Mouse (Mus musculus) intestine, embryonic 14.5 days (tissue): ENCODE measurements at regions not wholly inside any gene's neighbourhood (a gene's known extent, or its start where the extent isn't known, plus 50 kb on each side); places are given as distances from the start of the nearest gene placed in this dataset.

ENCODE experiments used
- ATAC-seq: fragments of 200-750 bp; cut with Nextera tagmentation; replicated peaks from 2 replicates; pipeline ENCODE4 v1.8.0; 2017; ENCODE audit warnings: low read depth, moderate number of reproducible peaks, moderate TSS enrichment, moderate library complexity; ENCODE audit not compliant: low FRiP score, low TSS enrichment
- DNase-seq: peaks from one replicate; pipeline ENCODE4 v3.0.0-alpha.2; 2018; ENCODE audit warnings: low spot score
- H3K27ac ChIP-seq: fragments of 300-500 bp; sonication (generic); 2 replicates; pipeline ENCODE4 v1.5.1; 2014; ENCODE audit warnings: low read depth, mild to moderate bottlenecking, control low read depth
- H3K27me3 ChIP-seq: fragments of 300-500 bp; sonication (generic); replicated peaks from 2 replicates; pipeline ENCODE4 v1.6.1; 2014; ENCODE audit warnings: low read length, control low read depth; ENCODE audit not compliant: control insufficient read depth, insufficient read depth
- H3K36me3 ChIP-seq: fragments of 300-500 bp; sonication (generic); 2 replicates; pipeline ENCODE4 v1.6.1; 2014; ENCODE audit warnings: low read length, control low read depth; ENCODE audit not compliant: control insufficient read depth, insufficient read depth
- H3K4me1 ChIP-seq: fragments of 300-500 bp; sonication (generic); replicated peaks from 2 replicates; pipeline ENCODE4 v1.6.1; 2014; ENCODE audit warnings: low read length, control low read depth, mixed read lengths; ENCODE audit not compliant: control insufficient read depth, insufficient read depth
- H3K4me2 ChIP-seq: fragments of 300-500 bp; sonication (generic); 2 replicates; pipeline ENCODE4 v1.6.1; 2014; ENCODE audit warnings: low read length
- H3K4me3 ChIP-seq: fragments of 300-500 bp; sonication (generic); 2 replicates; pipeline ENCODE4 v1.5.1; 2014; ENCODE audit warnings: low read depth, low read length, control low read depth, mixed read lengths
- H3K9ac ChIP-seq: fragments of 300-500 bp; sonication (generic); 2 replicates; pipeline ENCODE4 v1.6.1; 2014; ENCODE audit warnings: mild to moderate bottlenecking, low read length
- H3K9me3 ChIP-seq: fragments of 300-500 bp; sonication (generic); 2 replicates; pipeline ENCODE4 v1.6.1; 2016; ENCODE audit warnings: low read length, control low read depth; ENCODE audit not compliant: control insufficient read depth
- WGBS: fragments of 180-500 bp; shearing (Covaris S2); extraction: QIAGEN DNeasy Blood & Tissue Kit; methylation state at CpG from one replicate; pipeline ENCODE4 v1.1.7; 2014; 5-methylcytosine and 5-hydroxymethylcytosine counted together

DNA sequence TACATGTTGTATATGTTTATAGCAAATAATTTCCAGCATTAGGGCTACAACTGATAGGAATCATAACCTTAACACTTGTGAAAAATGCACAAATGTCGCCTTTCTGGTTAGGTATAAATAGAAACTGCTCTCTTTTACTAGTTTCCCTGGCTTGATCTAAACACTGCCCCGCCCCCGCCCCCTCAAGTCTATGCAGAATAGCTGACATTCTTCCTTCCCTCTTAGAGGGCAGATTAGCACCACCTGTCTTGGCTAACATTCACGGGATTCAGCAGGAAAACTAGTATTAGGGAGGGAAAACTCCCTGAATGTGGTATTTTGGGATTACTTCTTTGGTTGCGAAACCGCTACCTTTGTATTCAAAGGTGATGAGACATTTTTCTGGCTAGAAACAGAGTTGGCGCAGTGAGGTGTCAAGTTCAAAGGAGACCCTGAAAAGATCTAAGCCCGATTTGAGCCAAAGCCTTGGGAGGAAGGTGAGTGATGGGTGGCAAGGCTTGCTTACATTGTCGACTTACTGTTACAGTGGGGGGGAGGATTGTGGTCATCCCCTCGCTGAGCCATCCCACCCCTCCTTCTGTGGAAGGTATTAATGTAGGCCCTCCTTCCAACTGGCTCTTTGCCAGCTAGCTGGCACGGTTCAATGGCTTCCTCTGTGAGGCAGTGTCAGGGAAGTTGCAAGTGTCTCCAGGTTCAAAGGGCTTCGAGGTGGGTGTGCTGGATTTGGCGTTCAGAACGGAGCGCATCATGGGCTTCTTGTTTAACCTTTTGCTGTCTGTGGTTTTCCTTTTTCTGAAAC, 209.8 kb upstream of the Nr2f2 start:
- H3K9me3 ChIP-seq: no peaks in the 10 kb centered on the region
- ATAC-seq (no peak), DNase-seq (no peak)
- H3K4me2 ChIP-seq: no peak overlapping the region
- 34% methylated on average over 15 of the region's 15 CpGs for WGBS
- no peak overlapping the region for H3K4me3 ChIP-seq
- H3K4me1 ChIP-seq: 0 out of 2 replicates have a peak, but pooled peaks cover 5% of the 10 kb centered on the region
- no peaks in the 10 kb centered on the region for H3K36me3 ChIP-seq
- H3K27ac ChIP-seq: no peak overlapping the region
- H3K27me3 ChIP-seq: no peaks in the 10 kb centered on the region
- no peak overlapping the region for H3K9ac ChIP-seq

DNA sequence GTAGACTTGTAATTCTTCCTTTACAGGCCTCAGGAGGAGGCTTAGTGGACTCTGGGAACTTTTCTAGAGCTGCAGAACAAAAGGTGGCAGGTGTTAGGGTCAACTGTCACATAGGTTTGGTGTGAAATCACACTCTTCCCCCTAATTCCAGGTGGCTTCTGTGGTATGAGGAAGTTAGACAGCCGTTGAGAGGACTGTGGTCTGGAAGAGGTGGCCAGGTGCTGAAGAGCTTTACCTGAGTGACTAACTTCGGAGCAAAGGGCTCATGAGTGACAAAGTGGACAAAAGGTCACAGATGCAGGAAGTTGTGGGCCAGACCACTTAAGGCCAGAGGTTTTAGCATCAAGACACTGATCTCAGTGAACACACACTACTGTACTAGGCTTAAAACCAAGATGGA, 209.1 kb upstream of the Nr2f2 start:
- no peak overlapping the region for H3K27ac ChIP-seq
- H3K36me3 ChIP-seq: no peaks in the 10 kb centered on the region
- H3K9me3 ChIP-seq: no peaks in the 10 kb centered on the region
- 0 out of 2 replicates have a peak, but pooled peaks cover 5% of the 10 kb centered on the region for H3K4me1 ChIP-seq
- DNase-seq (no peak), ATAC-seq (no peak)
- H3K4me3 ChIP-seq: no peak overlapping the region
- WGBS: 39% methylated on average over 2 of the region's 2 CpGs
- H3K27me3 ChIP-seq: no peaks in the 10 kb centered on the region
- H3K9ac ChIP-seq: no peak overlapping the region
- H3K4me2 ChIP-seq: no peak overlapping the region

DNA sequence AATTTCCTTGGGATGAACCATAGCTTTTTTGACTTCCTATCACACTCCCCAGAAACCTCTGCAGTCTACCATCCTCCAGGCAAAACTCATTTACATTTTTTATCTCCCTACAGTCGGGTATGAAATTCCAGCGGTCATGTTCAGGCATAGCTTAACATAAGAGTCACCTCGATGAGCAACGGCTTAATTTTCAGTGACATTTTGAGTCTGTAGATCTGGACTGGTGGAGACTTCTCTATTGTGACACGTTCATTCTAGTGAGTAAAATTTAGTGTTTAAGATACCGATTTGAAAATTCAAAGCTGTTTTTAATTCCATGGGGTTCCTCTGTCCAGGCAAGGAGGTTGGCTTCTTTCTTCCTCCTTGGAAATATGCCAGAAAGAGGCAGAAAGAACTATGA, 207.7 kb upstream of the Nr2f2 start:
- ATAC-seq: no peak
- no peaks in the 10 kb centered on the region for H3K36me3 ChIP-seq
- no peak overlapping the region for H3K4me3 ChIP-seq
- no peaks in the 10 kb centered on the region for H3K27me3 ChIP-seq
- 0 out of 2 replicates have a peak, but pooled peaks cover 5% of the 10 kb centered on the region for H3K4me1 ChIP-seq
- H3K4me2 ChIP-seq: no peak overlapping the region
- no peak overlapping the region for H3K27ac ChIP-seq
- DNase-seq: no peak
- H3K9me3 ChIP-seq: no peaks in the 10 kb centered on the region
- WGBS: 74% methylated on average over 6 of the region's 6 CpGs
- H3K9ac ChIP-seq: no peak overlapping the region

DNA sequence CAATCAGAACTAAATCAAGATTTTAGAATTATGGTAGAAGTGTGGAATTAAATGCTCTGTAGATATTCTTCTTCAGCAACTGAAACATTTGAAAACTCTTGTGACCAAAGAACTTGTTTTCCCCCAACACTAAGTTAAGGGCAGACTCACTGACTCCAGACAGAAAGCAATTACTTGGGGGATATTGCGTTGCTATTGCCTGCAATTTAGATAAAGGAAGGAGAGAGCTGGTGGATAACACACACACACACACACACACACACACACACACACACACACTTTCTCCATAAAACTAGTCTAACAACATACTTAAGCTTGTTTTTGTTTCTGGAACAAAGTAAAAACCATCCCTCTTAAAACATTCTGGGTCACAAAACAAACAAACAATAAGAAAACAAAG, 198.5 kb upstream of the Nr2f2 start:
- Histone ChIP-seq H3K9me3 (no peaks in the 10 kb centered on the region), H3K27ac (no peak overlapping the region), H3K4me1 (no peaks in the 10 kb centered on the region), H3K4me2 (no peak overlapping the region), H3K36me3 (no peaks in the 10 kb centered on the region), H3K27me3 (no peaks in the 10 kb centered on the region), H3K9ac (no peak overlapping the region), H3K4me3 (no peak overlapping the region)
- 50% methylated on average over 1 of the region's 1 CpGs for WGBS
- ATAC-seq: no peak
- DNase-seq: no peak

DNA sequence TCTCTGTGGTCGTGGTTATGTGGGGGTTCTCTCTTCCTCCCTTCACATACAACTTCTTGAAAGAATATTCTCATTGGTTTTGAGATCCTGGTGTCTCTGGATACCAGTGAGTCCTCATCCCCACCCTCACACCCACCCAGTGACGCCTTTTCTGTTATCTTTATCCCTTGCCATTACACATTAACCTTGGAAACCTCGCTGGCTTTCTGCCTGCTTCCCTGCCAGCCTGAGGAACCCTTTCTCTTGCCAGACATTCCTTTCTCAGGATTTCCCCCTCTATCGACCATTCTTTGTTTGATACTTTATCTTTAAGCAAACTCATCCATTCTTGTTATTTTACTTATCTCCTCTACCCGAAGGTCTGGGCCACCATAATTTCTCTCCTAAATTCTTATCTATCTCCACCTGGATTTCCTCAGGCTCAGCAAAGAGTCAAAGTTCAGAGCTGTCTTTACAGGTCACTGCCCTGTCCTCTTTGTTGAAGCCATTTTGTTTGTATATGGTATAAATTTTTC, 182.5 kb upstream of the Nr2f2 start:
- Histone ChIP-seq H3K4me2 (no peak overlapping the region), H3K27ac (no peak overlapping the region), H3K9me3 (no peaks in the 10 kb centered on the region), H3K27me3 (no peaks in the 10 kb centered on the region), H3K4me1 (no peaks in the 10 kb centered on the region; the same call in 1 of the 2 replicates), H3K9ac (no peak overlapping the region), H3K4me3 (no peak overlapping the region), H3K36me3 (no peaks in the 10 kb centered on the region)
- DNase-seq (no peak), ATAC-seq (no peak)
- WGBS: 40% methylated on average over 5 of the region's 5 CpGs

DNA sequence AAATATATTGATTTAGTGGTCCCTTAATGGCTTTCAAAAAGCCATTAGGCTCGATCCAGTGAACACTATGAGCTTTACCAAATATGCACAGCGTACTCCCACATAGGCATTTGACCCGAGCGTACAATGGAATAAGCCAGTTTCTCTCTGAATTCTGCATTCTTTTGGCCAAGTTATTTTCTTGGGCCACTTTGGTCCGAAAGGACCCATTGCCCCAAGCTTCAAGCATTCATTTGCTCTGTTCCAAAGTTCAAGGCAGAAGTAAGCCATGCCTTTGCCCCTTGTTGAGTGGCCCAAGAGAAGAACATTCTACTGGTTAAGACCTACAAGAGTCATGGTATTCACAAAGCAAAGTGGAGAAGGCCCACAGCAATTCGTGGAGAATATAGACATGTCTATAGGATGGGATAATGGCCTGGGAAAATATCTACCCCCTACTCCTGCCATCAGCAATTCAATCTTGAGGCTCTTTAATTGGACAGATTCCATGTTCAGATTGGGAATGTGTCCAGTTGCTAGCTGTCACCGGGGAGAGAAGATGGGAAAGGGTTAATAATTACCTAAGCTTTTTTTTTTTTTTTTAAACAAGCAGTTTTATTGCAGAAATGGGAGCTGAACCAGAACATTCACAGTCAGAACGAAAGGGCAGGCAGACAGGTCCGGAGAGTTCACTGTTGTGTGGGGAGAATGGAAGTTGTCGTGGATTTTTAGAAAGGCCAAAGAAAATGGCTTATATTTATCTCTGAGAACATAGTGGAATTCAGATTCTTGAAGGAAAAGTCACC, 175.5 kb upstream of the Nr2f2 start:
- Histone ChIP-seq H3K4me2 (no peak overlapping the region), H3K9ac (no peak overlapping the region), H3K4me1 (no peaks in the 10 kb centered on the region), H3K36me3 (no peaks in the 10 kb centered on the region), H3K9me3 (no peaks in the 10 kb centered on the region), H3K27ac (no peak overlapping the region), H3K27me3 (no peaks in the 10 kb centered on the region), H3K4me3 (no peak overlapping the region)
- ATAC-seq (no peak), DNase-seq (no peak)
- WGBS: 77% methylated on average over 10 of the region's 10 CpGs

DNA sequence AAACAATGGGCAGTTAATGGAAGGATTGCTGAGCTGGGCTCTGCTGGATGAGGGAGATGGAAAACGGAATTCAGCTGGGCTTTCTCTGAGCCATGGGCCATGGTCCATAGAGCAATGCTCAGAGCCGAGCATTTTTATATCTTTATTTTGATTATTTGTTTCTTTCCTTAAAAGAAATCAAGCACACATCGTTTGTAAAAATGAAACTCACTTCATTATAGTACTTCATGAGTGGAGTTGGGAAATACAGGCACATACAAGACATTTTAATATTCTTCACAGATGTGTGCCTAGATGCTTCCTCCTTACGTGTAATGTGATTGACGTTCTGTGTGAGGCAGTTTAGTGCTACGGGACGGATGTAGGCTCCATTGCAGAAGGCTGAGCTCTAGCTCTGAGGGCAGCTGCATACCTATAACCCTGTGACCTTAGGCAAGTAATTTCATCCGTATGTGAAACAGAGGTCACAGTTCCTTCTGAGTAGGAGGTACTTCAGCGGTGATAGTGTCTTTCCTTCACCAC, 172.6 kb upstream of the Nr2f2 start:
- Histone ChIP-seq H3K27ac (no peak overlapping the region), H3K4me1 (no peaks in the 10 kb centered on the region), H3K4me2 (no peak overlapping the region), H3K36me3 (no peaks in the 10 kb centered on the region), H3K4me3 (no peak overlapping the region), H3K9me3 (no peaks in the 10 kb centered on the region), H3K27me3 (no peaks in the 10 kb centered on the region), H3K9ac (no peak overlapping the region)
- ATAC-seq: no peak
- DNase-seq: no peak
- 69% methylated on average over 9 of the region's 9 CpGs for WGBS

- ATAC-seq (no peak), DNase-seq (no peak)
- no peaks in the 10 kb centered on the region for H3K4me1 ChIP-seq
- 78% methylated on average over 6 of the region's 6 CpGs for WGBS
- 0 out of 2 replicates have a peak, but pooled peaks cover 3% of the 10 kb centered on the region for H3K9me3 ChIP-seq
- no peak overlapping the region for H3K4me2 ChIP-seq
- no peak overlapping the region for H3K4me3 ChIP-seq
- no peaks in the 10 kb centered on the region for H3K36me3 ChIP-seq
- H3K9ac ChIP-seq: no peak overlapping the region
- no peak overlapping the region for H3K27ac ChIP-seq
- H3K27me3 ChIP-seq: no peaks in the 10 kb centered on the region
Measured at GRCm38 (mm10) chr7:70536046-70536445, 169.5 kb upstream of the Nr2f2 start.
